Mouse (Mus musculus): ENCODE data around the gene Lsamp.

The Lsamp gene

DNA sequence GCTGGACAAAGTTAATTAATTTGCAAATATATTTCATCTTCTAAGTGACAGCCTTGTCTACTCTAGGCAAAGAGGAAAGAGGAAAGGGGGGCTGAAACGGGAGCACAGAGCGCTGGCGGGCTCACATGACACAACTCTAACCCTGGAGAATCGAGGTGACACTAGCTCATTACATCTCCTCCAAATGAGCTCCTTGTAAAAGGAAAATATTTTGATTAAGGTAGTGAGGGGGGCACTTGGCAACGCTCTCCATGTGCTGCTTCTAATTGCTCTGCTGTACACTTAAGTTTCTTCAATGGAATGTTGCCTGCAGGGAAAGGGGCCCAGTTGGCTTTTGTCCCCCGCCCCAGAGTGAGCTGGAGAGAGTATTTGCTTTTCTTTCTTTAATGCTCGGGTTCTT lies 907.2 kb downstream of the Lsamp start:
- in situ Hi-C loops (cut with MboI; ENCODE audit: unreplicated experiment in 2 of 2), result no loop called here

GRCm38 (mm10) chr16:40897768-40898327 lies 913.7 kb downstream of the Lsamp start:
- in situ Hi-C loops (cut with MboI; ENCODE audit: unreplicated experiment in 2 of 2), result no loop called here

DNA sequence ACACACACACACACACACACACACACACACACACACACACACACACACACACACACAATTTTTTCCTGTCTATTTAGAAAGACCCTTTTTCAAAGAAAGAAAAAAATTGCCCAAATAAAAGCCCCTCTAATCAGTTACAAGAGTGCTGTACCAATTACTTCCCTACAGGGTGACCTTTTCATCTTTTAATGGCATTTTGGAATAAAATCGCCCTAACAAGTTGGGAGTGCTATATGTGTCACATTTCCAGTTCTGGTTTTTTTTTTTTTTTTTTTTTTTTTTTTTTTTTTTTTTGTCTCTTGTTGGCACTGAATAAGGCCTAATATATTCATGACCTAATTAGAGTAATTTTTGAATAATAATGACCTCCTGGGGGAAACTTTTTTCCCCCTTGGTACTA lies 923.7 kb downstream of the Lsamp start:
- in situ Hi-C loops (cut with MboI; ENCODE audit: unreplicated experiment in 2 of 2), result no loop called here

DNA sequence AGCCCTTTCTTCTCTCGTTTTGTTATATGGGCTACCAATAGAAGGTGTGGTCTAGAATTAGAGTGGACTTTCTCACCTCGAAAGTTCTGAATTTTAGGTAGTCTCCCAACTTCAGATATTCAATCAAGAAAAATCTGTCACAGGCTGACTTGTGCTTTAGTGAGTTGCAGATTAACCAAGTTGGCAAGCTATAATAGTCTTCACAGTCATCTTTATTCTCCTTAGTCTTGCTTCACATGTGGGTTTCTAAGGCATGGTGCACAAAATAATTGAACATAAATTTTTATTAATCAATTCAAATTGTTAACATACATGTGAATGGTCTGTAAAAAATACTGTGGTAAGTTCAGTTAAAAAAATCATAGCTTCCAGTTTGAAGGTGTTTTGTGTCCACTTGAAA lies 930.0 kb downstream of the Lsamp start:
- in situ Hi-C loops (cut with MboI; ENCODE audit: unreplicated experiment in 2 of 2), result no loop called here

GRCm38 (mm10) chr16:40930596-40930995 lies 946.4 kb downstream of the Lsamp start:
- in situ Hi-C loops (cut with MboI; ENCODE audit: unreplicated experiment in 2 of 2), result no loop called here

GRCm38 (mm10) chr16:40942266-40942665 lies 958.1 kb downstream of the Lsamp start:
- in situ Hi-C loops (cut with MboI; ENCODE audit: unreplicated experiment in 2 of 2), result no loop called here

DNA sequence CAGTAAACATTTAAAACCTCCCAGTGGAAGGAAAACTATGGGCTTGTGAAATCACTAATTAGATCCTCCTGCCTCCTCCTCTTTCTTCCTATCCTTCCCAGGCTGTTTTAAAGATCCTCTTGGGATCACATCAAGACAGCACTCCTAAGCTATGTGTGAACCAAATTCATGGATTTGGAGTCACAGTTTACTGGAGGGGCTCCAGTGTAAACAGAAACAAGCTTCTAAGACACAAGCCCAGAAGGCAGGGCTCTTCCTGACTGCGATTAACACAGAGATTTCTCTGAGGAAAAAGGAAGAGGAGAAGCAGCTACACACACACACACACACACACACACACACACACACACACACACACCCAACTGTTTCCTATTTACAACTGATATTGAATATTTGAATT lies 961.7 kb downstream of the Lsamp start:
- in situ Hi-C loops (cut with MboI; ENCODE audit: unreplicated experiment in 2 of 2), result no loop called here

DNA sequence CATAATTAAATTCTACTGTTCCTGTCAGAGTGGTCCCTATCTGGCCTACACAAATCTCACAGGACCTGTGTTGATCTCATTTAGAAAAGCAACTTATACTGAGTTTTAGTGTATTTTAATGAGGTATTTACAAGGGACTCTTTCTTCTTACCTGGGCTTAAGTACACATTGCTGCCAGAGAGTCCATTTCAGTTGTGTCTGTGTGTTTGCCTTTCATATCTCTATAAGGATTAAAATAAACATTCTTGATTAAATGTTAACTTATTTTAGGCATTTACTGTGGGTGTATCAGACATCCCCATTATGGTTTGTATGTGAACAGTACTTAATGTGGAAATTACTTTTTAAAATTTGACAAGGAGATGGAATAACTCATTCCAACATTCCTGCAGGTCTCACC lies 963.9 kb downstream of the Lsamp start:
- in situ Hi-C loops (cut with MboI; ENCODE audit: unreplicated experiment in 2 of 2), result no loop called here

GRCm38 (mm10) chr16:40959211-40959610 lies 975.0 kb downstream of the Lsamp start:
- in situ Hi-C loops (cut with MboI; ENCODE audit: unreplicated experiment in 2 of 2), result no loop called here

DNA sequence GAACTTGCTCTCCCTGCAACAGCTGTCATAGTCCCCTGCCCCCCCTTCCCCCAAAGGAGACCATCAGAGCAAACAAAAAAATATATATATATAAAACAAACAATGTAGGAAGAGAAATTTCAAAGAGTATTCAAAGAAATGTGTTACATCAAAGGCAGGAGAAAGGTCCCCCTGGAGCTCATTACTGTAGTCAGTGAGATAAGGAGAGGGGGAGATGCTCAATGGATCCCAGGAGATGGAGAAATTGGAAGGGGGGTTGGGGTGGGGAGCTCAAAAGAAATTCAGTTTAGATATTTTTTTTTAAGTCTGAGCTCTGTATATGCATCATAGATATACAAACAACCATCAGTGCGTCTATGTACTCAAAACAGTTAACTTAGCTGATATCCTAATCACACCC lies 976.4 kb downstream of the Lsamp start:
- in situ Hi-C loops (cut with MboI; ENCODE audit: unreplicated experiment in 2 of 2), result loop anchor here in 1 of 2 experiments (5.0 kb wide), 1 partner anchor 223 kb away; no protein-coding TSS in a partner anchor

- in situ Hi-C loops (cut with MboI; ENCODE audit: unreplicated experiment in 2 of 2), result loop anchor here (5.0 kb wide), 3 partner anchors 231 to 501 kb away; no protein-coding TSS in a partner anchor
Observed at GRCm38 (mm10) chr16:40968088-40968860, 984.1 kb downstream of the Lsamp start.

DNA sequence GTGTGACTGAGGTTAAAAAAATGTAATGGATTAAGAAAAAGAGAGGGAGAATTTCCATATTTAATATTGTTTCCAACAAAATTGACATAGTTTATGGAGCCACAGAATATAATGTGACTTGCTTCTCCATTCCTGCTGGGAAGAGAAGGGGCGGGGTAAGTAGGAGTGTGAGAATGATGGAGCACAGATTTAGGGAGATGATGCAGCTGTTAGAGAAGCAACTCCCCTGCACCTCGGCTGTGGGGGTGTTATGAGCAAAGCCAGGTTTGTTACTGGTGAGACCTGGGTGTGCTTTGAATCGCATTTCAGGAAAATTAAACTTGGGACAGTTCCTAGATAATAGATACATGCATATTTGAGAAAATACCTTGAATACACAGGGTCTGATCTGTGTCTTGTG lies 987.2 kb downstream of the Lsamp start:
- in situ Hi-C loops (cut with MboI; ENCODE audit: unreplicated experiment in 2 of 2), result loop anchor here in 1 of 2 experiments (10.0 kb wide), 1 partner anchor 153 kb away; no protein-coding TSS in a partner anchor

DNA sequence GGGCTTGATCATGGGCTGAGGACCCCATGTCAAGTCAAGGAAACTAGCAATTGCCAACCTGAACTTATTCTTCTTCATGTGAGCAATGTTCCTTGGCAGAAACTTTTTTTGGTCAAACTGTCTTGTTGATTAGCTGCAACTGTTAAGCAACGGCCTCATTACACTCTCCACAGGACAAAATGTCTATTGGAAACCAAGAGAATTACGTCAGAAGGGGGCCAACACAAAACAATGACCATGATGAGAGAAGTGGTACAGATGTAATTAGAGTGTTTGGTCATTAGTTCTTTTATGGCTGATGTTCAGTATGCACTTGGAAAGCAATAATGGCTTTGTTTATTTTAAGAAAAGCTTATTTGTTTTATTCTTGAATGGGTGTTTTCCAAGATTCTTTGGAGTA lies 989.9 kb downstream of the Lsamp start:
- in situ Hi-C loops (cut with MboI; ENCODE audit: unreplicated experiment in 2 of 2), result loop anchor here in 1 of 2 experiments (10.0 kb wide), 1 partner anchor 151 kb away; no protein-coding TSS in a partner anchor

- in situ Hi-C loops (cut with MboI; ENCODE audit: unreplicated experiment in 2 of 2), result no loop called here
Observed at GRCm38 (mm10) chr16:40983026-40983425, 998.9 kb downstream of the Lsamp start.

DNA sequence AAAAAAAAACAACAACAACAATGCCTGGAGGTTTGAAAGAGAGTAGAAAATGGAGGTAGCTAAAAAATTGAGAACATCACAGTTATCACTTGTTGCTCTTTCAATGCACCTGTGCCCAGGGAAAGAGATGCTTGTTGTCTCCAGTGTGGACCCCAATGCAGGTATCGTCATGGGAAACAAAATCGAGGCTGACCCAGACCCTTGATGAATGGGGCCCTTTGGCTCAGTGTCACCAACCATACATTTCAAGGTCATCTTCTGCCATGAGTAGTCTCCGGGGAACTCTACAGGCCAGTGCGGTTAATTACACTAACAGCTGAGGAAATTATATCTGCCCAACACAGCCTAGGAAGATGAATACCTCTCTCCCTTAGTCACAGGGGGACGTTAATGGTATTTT lies 1023.4 kb downstream of the Lsamp start:
- in situ Hi-C loops (cut with MboI; ENCODE audit: unreplicated experiment in 2 of 2), result no loop called here

GRCm38 (mm10) chr16:41034746-41035145 lies 1050.6 kb downstream of the Lsamp start:
- in situ Hi-C loops (cut with MboI; ENCODE audit: unreplicated experiment in 2 of 2), result loop anchor here in 1 of 2 experiments (10.0 kb wide), 1 partner anchor 570 kb away; no protein-coding TSS in a partner anchor

- in situ Hi-C loops (cut with MboI; ENCODE audit: unreplicated experiment in 2 of 2), result no loop called here
Observed at GRCm38 (mm10) chr16:41041686-41042085, 1057.5 kb downstream of the Lsamp start.

GRCm38 (mm10) chr16:41063270-41063857 lies 1079.2 kb downstream of the Lsamp start:
- in situ Hi-C loops (cut with MboI; ENCODE audit: unreplicated experiment in 2 of 2), result no loop called here

DNA sequence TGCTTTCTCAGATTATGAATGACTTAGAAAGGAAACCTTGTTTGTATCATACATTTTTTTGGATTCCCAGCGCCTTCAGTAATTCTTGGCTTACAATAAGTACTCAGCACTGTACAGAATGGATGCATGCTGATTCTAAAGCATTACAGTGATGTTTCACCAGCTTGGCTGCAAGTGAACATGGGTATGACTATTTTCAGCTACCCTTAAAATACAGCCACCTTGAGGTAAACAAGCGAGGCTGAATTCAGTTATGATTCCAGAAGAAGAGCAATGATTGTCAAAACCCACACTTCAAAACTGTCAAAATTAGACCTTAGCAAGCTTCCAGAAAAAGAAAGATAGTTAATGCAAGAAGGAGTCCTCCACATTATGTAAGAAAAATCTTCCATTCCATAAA lies 1089.3 kb downstream of the Lsamp start:
- in situ Hi-C loops (cut with MboI; ENCODE audit: unreplicated experiment in 2 of 2), result no loop called here

DNA sequence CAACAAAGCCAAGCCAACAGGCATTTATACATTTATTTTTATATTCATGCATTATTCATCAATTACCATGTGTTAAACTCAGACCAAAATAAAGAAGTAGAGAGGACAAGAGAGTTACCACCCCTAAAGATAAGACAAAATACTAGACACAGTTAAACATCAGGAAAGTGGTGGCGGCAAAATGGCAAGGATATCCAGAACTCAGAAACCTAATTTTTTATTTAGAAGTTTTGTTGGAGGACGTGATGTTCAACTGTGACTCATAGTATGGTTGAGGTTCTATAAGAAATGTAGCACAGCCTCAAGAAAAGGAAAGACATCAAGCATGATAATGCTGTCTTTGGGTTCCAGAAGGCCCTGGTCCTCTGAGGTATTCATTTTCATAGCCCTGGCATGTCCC lies 1104.5 kb downstream of the Lsamp start:
- in situ Hi-C loops (cut with MboI; ENCODE audit: unreplicated experiment in 2 of 2), result no loop called here

GRCm38 (mm10) chr16:41090092-41090491 lies 1105.9 kb downstream of the Lsamp start:
- in situ Hi-C loops (cut with MboI; ENCODE audit: unreplicated experiment in 2 of 2), result no loop called here

DNA sequence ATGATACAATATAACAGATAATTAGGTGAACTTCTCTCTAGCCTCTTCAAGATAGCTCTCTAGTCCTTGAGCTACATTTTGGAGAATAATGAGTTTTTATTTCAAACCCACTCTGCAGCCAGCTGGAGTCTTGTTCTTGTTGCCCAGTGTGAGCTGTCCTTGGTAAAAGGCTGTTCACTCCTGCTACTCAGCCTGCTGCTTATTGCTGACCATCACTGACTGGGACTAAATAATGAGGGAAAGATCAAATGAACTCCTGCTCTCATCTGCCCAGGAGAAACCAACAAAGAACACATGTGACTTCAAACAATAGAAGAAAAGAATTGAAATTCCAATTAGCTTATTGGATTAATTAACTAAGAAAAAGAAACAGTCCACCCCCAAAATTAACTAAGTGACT lies 1107.1 kb downstream of the Lsamp start:
- in situ Hi-C loops (cut with MboI; ENCODE audit: unreplicated experiment in 2 of 2), result no loop called here

Data from v-Abl transformed pro-B cells (cell line).